Mouse (Mus musculus) embryo, embryonic 11.5 days (tissue): ENCODE measurements around the gene Gm20441.
"Not testable (repeated sequence)": the region's sequence is repeated elsewhere in the genome, so short reads cannot be mapped to it uniquely, and the experiment has no call there.

Experiments
- DNase-seq: peaks from one replicate; pipeline ENCODE4 v3.0.0-alpha.2; 2012; ENCODE audit warnings: low read depth, low spot score

The Gm20441 gene

GRCm38 (mm10) chr10:75779206-75780174, 1.3 kb downstream of the Gm20441 start:
- DNase-seq, result no peak

- no peak for DNase-seq
Observed at GRCm38 (mm10) chr10:75777885-75778284, 2.9 kb downstream of the Gm20441 start.

GRCm38 (mm10) chr10:75776562-75776961, 4.2 kb downstream of the Gm20441 start:
- DNase-seq, result no peak

GRCm38 (mm10) chr10:75774587-75774986, 6.2 kb downstream of the Gm20441 start:
- no peak for DNase-seq

GRCm38 (mm10) chr10:75774102-75774501, 6.7 kb downstream of the Gm20441 start:
- no peak for DNase-seq

- peak; percentile 81 for DNase-seq
Observed at GRCm38 (mm10) chr10:75772795-75773664, 7.7 kb downstream of the Gm20441 start, which contains the start of gene Ddt. Gene Ddt, minus strand, starts transcription at chr10:75773414.

- DNase-seq, result not testable (repeated sequence)
Observed at GRCm38 (mm10) chr10:75767756-75768155, 13.0 kb downstream of the Gm20441 start.

- no peak for DNase-seq
Observed at GRCm38 (mm10) chr10:75766856-75767255, 13.9 kb downstream of the Gm20441 start.

- DNase-seq, result peak; percentile 63
Observed at GRCm38 (mm10) chr10:75764519-75765473, 16.0 kb downstream of the Gm20441 start.

- peak; percentile 95 for DNase-seq
Observed at GRCm38 (mm10) chr10:75763682-75764518, 16.9 kb downstream of the Gm20441 start, which contains the start of gene Cabin1. Gene Cabin1, minus strand, starts transcription at chr10:75764341.

- DNase-seq, result no peak
Observed at GRCm38 (mm10) chr10:75762413-75762812, 18.3 kb downstream of the Gm20441 start.

GRCm38 (mm10) chr10:75760311-75760710, 20.4 kb downstream of the Gm20441 start:
- DNase-seq, result no peak

GRCm38 (mm10) chr10:75756719-75757118, 24.0 kb downstream of the Gm20441 start:
- DNase-seq, result no peak

GRCm38 (mm10) chr10:75744017-75744416, 36.7 kb downstream of the Gm20441 start:
- DNase-seq, result peak; percentile 71

- no peak for DNase-seq
Observed at GRCm38 (mm10) chr10:75743369-75743768, 37.4 kb downstream of the Gm20441 start.

GRCm38 (mm10) chr10:75740866-75741265, 39.9 kb downstream of the Gm20441 start:
- no peak for DNase-seq

GRCm38 (mm10) chr10:75725449-75725848, 55.3 kb downstream of the Gm20441 start:
- DNase-seq, result no peak
